Mouse (Mus musculus): Measurements from ENCODE around the gene Gsg1.
A peak's percentile ranks its signal among the peaks of the same experiment; 100 is the strongest.

Gsg1 gene

GRCm38 (mm10) chr6:135254153-135254552 lies at the start of gene Gsg1:
Gene Gsg1, minus strand, starts transcription at chr6:135254351.
- peak; percentile 24 for DNase-seq (ENCODE audit: low read depth)

DNA sequence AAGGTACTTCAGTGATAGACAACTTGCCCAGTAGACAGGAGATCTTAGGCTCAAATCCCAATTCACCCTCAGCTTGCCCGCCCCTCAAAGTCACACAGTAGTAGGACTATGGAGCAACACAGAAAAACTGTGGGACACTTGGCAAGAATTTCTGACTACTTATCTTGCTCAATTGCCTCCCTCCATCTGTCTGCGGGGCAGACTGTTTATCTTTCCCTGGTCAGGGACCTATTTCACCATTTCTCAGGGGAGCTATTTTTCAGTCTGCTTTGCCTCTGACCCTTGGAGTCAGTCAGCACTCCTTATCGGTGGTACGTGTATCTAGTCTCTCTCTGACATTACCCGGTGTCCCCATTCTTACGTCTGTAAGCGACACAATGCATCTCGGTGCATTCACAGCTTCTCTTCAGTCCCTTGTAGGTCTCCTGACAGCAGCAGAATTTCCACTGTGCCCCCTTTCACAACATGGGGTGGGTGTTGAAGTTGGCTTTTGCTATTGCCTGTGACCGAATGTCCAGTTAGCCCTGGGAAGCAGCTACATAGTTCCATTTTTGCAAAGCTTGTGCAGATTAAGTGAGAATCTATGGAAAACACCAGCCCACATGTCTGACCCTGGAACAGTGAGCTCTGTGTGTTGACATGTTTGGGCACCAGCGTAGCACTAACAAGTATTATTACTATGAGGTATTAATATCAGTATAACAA lies 48.4 kb upstream of the Gsg1 start:
- peak; percentile 23 for DNase-seq (ENCODE audit: low read depth)

- DNase-seq (ENCODE audit: low read depth): no peak
These were observed 46.3 kb upstream of the Gsg1 start for GRCm38 (mm10) chr6:135300469-135300868.

- peak; percentile 34 for DNase-seq (ENCODE audit: low read depth)
These were observed 44.9 kb upstream of the Gsg1 start for GRCm38 (mm10) chr6:135299024-135299550.

- no peak for DNase-seq (ENCODE audit: low read depth)
These were observed 43.4 kb upstream of the Gsg1 start for GRCm38 (mm10) chr6:135297570-135297969.

DNA sequence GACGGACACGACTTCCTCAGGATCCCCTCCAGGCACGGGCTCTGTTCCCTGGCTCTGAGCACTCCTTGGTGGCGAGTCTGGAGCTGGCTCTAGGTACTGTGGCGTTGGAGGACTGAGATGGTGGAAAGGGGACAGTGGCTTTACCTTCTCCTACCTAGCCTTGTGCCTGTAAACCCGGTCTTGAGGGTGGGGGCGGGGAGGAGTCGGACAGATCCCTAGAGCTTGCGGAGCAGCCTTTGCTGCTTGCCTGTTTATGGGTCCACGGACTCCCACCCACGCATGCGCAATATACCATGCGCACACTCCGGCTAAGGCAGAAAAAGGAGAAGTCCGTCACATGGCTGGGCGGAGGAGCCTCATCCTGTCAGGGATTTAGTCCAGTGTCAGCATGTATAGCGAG lies 42.1 kb upstream of the Gsg1 start:
- DNase-seq (ENCODE audit: low read depth): no peak

DNA sequence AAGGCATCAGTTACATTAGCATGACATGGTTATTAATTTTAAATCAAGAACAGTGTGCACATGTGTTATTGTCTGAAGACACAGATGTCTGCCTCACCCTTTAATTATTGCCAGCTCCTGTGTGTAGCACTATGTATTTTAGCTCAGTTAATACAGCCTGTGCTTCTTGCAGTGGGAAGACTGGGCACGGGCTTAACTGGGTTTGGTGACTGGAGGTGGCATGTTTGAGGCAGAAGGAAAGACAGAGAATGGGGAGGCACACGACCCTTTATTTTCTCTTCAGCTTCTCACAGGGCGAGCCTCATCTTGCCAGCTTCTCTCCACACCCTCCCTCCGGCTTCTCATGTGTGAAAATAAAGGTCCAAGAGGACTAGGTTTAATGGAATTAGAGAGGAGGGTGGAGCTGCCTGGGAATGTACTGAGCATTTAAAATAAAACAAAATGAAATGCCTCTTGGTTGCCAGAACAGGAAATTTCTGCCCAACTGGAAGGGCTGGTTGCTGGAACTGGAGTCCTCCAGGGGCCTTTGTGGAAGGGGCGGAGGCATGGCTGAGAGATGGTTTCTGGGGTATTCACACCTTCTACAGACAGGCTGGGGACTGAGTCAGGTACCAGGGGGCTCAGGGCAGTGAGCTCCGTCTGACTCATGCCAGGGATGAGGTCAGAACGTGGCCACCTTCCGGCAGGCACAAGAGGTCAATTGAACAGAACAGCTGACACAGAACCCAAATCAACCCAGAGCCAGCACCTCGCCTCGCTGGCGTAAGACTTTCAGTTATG lies 41.1 kb upstream of the Gsg1 start:
- DNase-seq (ENCODE audit: low read depth): peak; percentile 65

DNA sequence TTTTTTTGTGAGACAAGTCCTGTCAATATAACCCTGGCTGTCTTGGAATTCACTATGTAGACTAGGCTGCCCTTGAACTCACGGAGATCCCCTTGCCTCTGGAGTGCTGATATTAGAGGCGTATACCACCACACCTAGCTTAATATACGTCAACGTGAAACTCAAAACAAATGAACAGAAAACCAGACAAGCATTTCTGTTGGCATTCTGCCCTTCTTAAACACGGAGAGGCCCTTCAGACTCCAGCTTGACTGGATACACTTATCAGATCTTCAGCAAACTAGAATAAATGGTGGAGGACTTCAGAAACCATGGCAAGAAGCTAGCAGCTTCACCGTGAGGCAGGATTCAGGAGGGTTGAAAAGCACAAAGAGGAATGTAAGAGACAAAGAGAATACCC lies 40.0 kb upstream of the Gsg1 start:
- no peak for DNase-seq (ENCODE audit: low read depth)

GRCm38 (mm10) chr6:135292391-135292790 lies 38.2 kb upstream of the Gsg1 start:
- DNase-seq (ENCODE audit: low read depth): peak; percentile 15

GRCm38 (mm10) chr6:135279856-135280255 lies 25.7 kb upstream of the Gsg1 start:
- no peak for DNase-seq (ENCODE audit: low read depth)

- no peak for DNase-seq (ENCODE audit: low read depth)
These were observed 25.1 kb upstream of the Gsg1 start for GRCm38 (mm10) chr6:135279286-135279685.

- DNase-seq (ENCODE audit: low read depth): no peak
These were observed 24.2 kb upstream of the Gsg1 start for GRCm38 (mm10) chr6:135278302-135278701.

GRCm38 (mm10) chr6:135276474-135277295 lies 22.5 kb upstream of the Gsg1 start:
- DNase-seq (ENCODE audit: low read depth): no peak

DNA sequence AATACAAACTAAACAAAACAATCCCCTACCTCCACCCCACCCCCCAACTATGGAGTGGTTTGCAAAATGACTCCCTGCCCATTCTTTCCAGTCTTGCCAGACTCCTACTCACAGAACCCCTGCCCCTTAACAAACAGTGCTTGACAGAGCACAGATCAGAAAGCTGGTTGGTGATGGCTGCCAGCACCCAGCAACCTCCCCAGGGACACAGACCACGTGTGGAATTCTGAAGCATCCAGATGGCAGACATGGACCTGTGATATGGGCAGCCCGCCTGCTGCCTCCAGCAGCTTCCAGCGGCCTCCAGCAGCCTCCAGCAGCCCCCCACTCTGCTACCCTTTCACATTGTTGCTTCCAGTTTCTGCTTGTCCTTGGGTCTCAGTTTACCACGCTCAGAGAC lies 21.1 kb upstream of the Gsg1 start:
- no peak for DNase-seq (ENCODE audit: low read depth)

DNA sequence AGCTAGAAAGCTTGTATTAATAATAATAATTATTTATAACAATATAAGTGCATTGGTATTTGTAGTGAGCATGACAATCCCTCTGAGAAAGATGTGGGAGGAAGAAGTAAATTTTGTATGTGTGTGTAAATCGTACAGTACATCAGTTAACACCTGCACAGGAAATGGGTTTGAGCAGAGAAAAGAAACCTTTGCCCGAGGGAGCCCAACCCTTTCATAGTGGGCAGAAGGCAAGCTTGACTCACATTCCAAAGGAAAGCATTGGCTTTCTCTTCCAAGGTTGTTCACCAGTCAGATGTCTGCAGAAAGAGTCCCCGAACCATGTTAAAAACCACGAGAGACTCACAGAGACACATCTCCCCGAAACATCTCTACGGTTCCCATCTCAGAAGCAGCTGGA lies 18.9 kb upstream of the Gsg1 start:
- no peak for DNase-seq (ENCODE audit: low read depth)

GRCm38 (mm10) chr6:135271761-135272160 lies 17.6 kb upstream of the Gsg1 start:
- no peak for DNase-seq (ENCODE audit: low read depth)

GRCm38 (mm10) chr6:135269626-135270025 lies 15.5 kb upstream of the Gsg1 start:
- no peak for DNase-seq (ENCODE audit: low read depth)

GRCm38 (mm10) chr6:135268392-135268791 lies 14.2 kb upstream of the Gsg1 start:
- DNase-seq (ENCODE audit: low read depth): no peak

DNA sequence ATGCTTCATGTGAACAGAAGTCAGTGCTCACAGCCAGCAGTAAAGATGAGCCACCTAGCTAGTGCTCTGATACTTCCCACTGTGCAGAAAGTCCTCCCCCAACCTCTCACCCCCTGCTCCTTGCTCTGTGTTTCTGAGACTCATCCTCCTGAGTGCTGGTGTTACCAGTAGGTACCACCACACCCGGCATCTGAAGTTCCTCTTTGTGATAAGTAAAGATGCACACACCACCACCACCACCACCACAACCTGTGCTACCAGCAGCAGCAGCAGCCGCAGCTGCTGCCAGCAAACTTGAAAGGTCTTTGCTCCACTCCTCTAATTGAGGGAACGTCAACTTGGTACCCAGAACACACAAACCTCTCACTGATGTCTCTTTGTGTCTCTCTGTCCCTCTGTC lies 13.1 kb upstream of the Gsg1 start:
- no peak for DNase-seq (ENCODE audit: low read depth)

- DNase-seq (ENCODE audit: low read depth): peak; percentile 27
These were observed 11.9 kb upstream of the Gsg1 start for GRCm38 (mm10) chr6:135266056-135266455.

GRCm38 (mm10) chr6:135264136-135264535 lies 10.0 kb upstream of the Gsg1 start:
- DNase-seq (ENCODE audit: low read depth): peak; percentile 21

DNA sequence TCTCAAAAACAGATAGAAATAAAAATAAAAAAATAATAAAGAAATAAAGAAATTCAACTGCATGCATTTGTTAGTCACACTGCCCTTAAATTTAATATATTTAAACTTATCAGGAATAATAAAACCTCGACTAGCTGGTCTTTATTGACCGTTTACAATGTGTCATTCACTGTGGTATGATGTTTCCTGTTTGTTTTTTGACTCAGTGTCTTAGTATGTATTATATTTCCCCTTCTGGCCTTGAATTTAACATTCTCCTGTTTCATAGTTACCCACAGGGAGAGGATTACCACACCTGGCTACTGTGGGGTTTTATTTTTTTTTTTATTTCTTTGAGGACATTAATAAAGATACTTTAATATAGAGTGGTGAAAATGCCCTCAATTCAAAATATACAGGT lies 8.4 kb upstream of the Gsg1 start:
- DNase-seq (ENCODE audit: low read depth): no peak

Data from NIH3T3 (cell line).